Mouse (Mus musculus): ENCODE results near the gene Pmepa1.

DNA sequence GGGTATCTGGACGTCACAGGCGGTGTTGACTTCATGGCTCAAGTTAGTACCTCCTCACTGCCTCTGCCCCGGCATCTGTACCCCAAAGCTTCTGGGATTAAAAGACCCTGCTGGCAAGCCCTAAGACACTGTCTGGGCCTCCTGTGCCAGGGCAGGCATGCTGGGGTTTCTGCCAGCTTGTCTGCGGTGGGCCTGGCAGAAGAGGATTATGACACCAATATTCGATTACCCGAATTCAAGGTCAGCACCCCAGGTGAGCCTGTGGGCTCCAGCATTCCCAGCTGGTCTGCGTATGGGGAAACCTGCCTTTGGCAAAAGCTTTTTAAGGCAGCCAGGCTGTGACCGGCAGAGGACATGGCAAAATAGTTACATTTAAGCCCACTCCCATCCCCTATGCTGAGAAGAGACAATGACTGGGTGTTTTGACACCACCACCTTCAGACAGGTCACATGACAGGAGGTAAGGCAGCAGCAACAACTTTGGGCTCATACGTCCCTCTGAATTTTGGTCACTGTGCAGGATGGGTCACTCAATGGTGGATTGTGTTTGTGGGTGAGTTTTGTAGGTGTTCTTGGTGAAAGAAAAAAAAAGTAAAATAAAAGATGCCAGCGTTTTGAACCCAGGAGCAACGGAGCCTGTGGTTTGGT, 5.6 kb downstream of the Pmepa1 start:
- TF ChIP-seq CTCF (IDR thresholded peaks at IDR 0.05) (no peak), EP300 (IDR thresholded peaks at IDR 0.05) (no peak)

Measured in lung, postnatal 0 days (tissue).